Mouse (Mus musculus) forebrain, embryonic 16.5 days (tissue): Measurements from ENCODE around the gene Fgfr2. TPM values are rescaled to one million over a fixed set of nuclear protein-coding genes. Genes with fewer than 3 reads are reported as not detected.

Experiments used
- ATAC-seq: fragments of 200-750 bp; cut with Nextera tagmentation; 2 replicates; pipeline ENCODE4 v1.8.0; 2017; ENCODE audit warnings: mild to moderate bottlenecking, moderate library complexity
- H3K27ac ChIP-seq: fragments of 300-500 bp; sonication (generic); 2 replicates; pipeline ENCODE4 v1.5.1; 2014; ENCODE audit warnings: low read length, control low read depth
- H3K27me3 ChIP-seq: fragments of 300-500 bp; sonication (generic); replicated peaks from 2 replicates; pipeline ENCODE4 v1.6.1; 2014; ENCODE audit warnings: low read length; ENCODE audit not compliant: control insufficient read depth, insufficient read depth
- H3K36me3 ChIP-seq: fragments of 300-500 bp; sonication (generic); 2 replicates; pipeline ENCODE4 v1.6.1; 2014; ENCODE audit not compliant: control insufficient read depth, insufficient read depth
- H3K4me1 ChIP-seq: fragments of 300-500 bp; sonication (generic); replicated peaks from 2 replicates; pipeline ENCODE4 v1.6.1; 2014; ENCODE audit warnings: low read length; ENCODE audit not compliant: control insufficient read depth, insufficient read depth
- H3K4me2 ChIP-seq: fragments of 300-500 bp; sonication (generic); 2 replicates; pipeline ENCODE4 v1.6.1; 2014; ENCODE audit warnings: mild to moderate bottlenecking, low read length, control low read depth
- H3K4me3 ChIP-seq: fragments of 300-500 bp; sonication (generic); replicated peaks from 2 replicates; pipeline ENCODE4 v1.5.1; 2014; ENCODE audit warnings: mild to moderate bottlenecking, low read length, control low read depth
- H3K9ac ChIP-seq: fragments of 300-500 bp; sonication (generic); replicated peaks from 2 replicates; pipeline ENCODE4 v1.6.1; 2014; ENCODE audit warnings: low read depth, low read length, control low read depth
- H3K9me3 ChIP-seq: fragments of 300-500 bp; sonication (generic); 2 replicates; pipeline ENCODE4 v1.6.1; 2016; ENCODE audit warnings: low read length; ENCODE audit not compliant: control insufficient read depth
- WGBS: fragments of 180-500 bp; shearing (Covaris S2); extraction: QIAGEN DNeasy Blood & Tissue Kit; methylation state at CpG from one replicate; pipeline ENCODE4 v1.1.7; 2014; 5-methylcytosine and 5-hydroxymethylcytosine counted together
- polyA plus RNA-seq: library from polyadenylated mRNA; unstranded; fragments of >200 nt; fragmentation: Nextera tagmentation; extraction: Ambion mirVana; gene quantifications from 2 replicates; pipeline ENCODE4 v1.2.1, GENCODE M21; 2015

Fgfr2 gene
- polyA plus RNA-seq, 1 experiment from 2014 or later = 39.2 TPM

GRCm38 (mm10) chr7:132094666-132095065 lies 1028.5 kb downstream of the Fgfr2 start:
- no peaks in the 10 kb centered on the region for H3K4me1 ChIP-seq
- H3K36me3 ChIP-seq = no peaks in the 10 kb centered on the region

GRCm38 (mm10) chr7:132091551-132091950 lies 1031.6 kb downstream of the Fgfr2 start:
- 79% methylated on average over 7 of the region's 7 CpGs for WGBS
- Histone ChIP-seq H3K9me3 (no peaks in the 10 kb centered on the region), H3K9ac (no peak overlapping the region), H3K4me3 (no peak overlapping the region), H3K36me3 (no peaks in the 10 kb centered on the region), H3K4me1 (no peaks in the 10 kb centered on the region), H3K27ac (no peak overlapping the region), H3K4me2 (no peak overlapping the region), H3K27me3 (no peaks in the 10 kb centered on the region)
- no peak for ATAC-seq

More at GRCm38 (mm10) chr7:132094666-132095065, 1028.5 kb downstream of the Fgfr2 start:
- no peak for ATAC-seq
- H3K27me3 ChIP-seq = no peaks in the 10 kb centered on the region
- no peak overlapping the region for H3K9ac ChIP-seq
- no peak overlapping the region for H3K4me3 ChIP-seq
- WGBS = 81% methylated on average over 7 of the region's 7 CpGs
- no peaks in the 10 kb centered on the region for H3K9me3 ChIP-seq
- H3K27ac ChIP-seq = no peak overlapping the region
- no peak overlapping the region for H3K4me2 ChIP-seq

GRCm38 (mm10) chr7:132088606-132089005 lies 1034.5 kb downstream of the Fgfr2 start:
- no peaks in the 10 kb centered on the region for H3K4me1 ChIP-seq
- H3K27me3 ChIP-seq = no peaks in the 10 kb centered on the region
- H3K9me3 ChIP-seq = no peaks in the 10 kb centered on the region
- H3K4me2 ChIP-seq = no peak overlapping the region
- no peak overlapping the region for H3K4me3 ChIP-seq
- 81% methylated on average over 6 of the region's 6 CpGs for WGBS
- no peak overlapping the region for H3K9ac ChIP-seq
- H3K36me3 ChIP-seq = no peaks in the 10 kb centered on the region
- ATAC-seq = no peak
- H3K27ac ChIP-seq = no peak overlapping the region

GRCm38 (mm10) chr7:132088181-132088580 lies 1035.0 kb downstream of the Fgfr2 start:
- ATAC-seq = no peak
- Histone ChIP-seq H3K9ac (no peak overlapping the region), H3K4me3 (no peak overlapping the region), H3K4me1 (no peaks in the 10 kb centered on the region), H3K27ac (no peak overlapping the region), H3K27me3 (no peaks in the 10 kb centered on the region), H3K9me3 (no peaks in the 10 kb centered on the region), H3K4me2 (no peak overlapping the region), H3K36me3 (no peaks in the 10 kb centered on the region)
- WGBS = 73% methylated on average over 4 of the region's 4 CpGs

GRCm38 (mm10) chr7:132075825-132076224 lies 1047.3 kb downstream of the Fgfr2 start:
- Histone ChIP-seq H3K9ac (no peak overlapping the region), H3K4me2 (no peak overlapping the region), H3K36me3 (no peaks in the 10 kb centered on the region), H3K4me1 (peaks cover 3% of the 10 kb centered on the region; the same call in 1 of the 2 replicates), H3K27ac (no peak overlapping the region), H3K4me3 (no peak overlapping the region), H3K27me3 (no peaks in the 10 kb centered on the region), H3K9me3 (no peaks in the 10 kb centered on the region)
- no peak for ATAC-seq
- WGBS = 79% methylated on average over 1 of the region's 1 CpGs

GRCm38 (mm10) chr7:132074503-132074902 lies 1048.6 kb downstream of the Fgfr2 start:
- ATAC-seq = no peak
- H3K4me1 ChIP-seq = peaks cover 3% of the 10 kb centered on the region; the same call in 1 of the 2 replicates
- WGBS = 64% methylated on average over 3 of the region's 3 CpGs
- H3K4me3 ChIP-seq = no peak overlapping the region
- H3K36me3 ChIP-seq = no peaks in the 10 kb centered on the region
- H3K9me3 ChIP-seq = no peaks in the 10 kb centered on the region
- no peak overlapping the region for H3K27ac ChIP-seq
- no peak overlapping the region for H3K9ac ChIP-seq
- H3K4me2 ChIP-seq = no peak overlapping the region
- no peaks in the 10 kb centered on the region for H3K27me3 ChIP-seq

GRCm38 (mm10) chr7:132070877-132071625 lies 1052.1 kb downstream of the Fgfr2 start:
- no peaks in the 10 kb centered on the region for H3K36me3 ChIP-seq
- 88% methylated on average over 6 of the region's 6 CpGs for WGBS

GRCm38 (mm10) chr7:132067951-132068350 lies 1055.2 kb downstream of the Fgfr2 start:
- Histone ChIP-seq H3K9me3 (no peaks in the 10 kb centered on the region), H3K4me3 (no peak overlapping the region), H3K27me3 (no peaks in the 10 kb centered on the region), H3K4me2 (no peak overlapping the region), H3K4me1 (no peaks in the 10 kb centered on the region), H3K27ac (no peak overlapping the region), H3K9ac (no peak overlapping the region), H3K36me3 (no peaks in the 10 kb centered on the region)
- no peak for ATAC-seq
- 89% methylated on average over 5 of the region's 5 CpGs for WGBS

More at GRCm38 (mm10) chr7:132070877-132071625, 1052.1 kb downstream of the Fgfr2 start:
- Histone ChIP-seq H3K27ac (no peak overlapping the region), H3K4me3 (no peak overlapping the region), H3K27me3 (no peaks in the 10 kb centered on the region), H3K4me1 (no peaks in the 10 kb centered on the region), H3K9me3 (no peaks in the 10 kb centered on the region), H3K9ac (no peak overlapping the region), H3K4me2 (no peak overlapping the region)
- no peak for ATAC-seq

GRCm38 (mm10) chr7:132067511-132067910 lies 1055.6 kb downstream of the Fgfr2 start:
- H3K4me2 ChIP-seq = no peak overlapping the region
- H3K4me1 ChIP-seq = no peaks in the 10 kb centered on the region
- no peak for ATAC-seq
- 88% methylated on average over 5 of the region's 5 CpGs for WGBS
- no peaks in the 10 kb centered on the region for H3K36me3 ChIP-seq
- H3K27ac ChIP-seq = no peak overlapping the region
- H3K9ac ChIP-seq = no peak overlapping the region
- no peaks in the 10 kb centered on the region for H3K9me3 ChIP-seq
- H3K27me3 ChIP-seq = no peaks in the 10 kb centered on the region
- no peak overlapping the region for H3K4me3 ChIP-seq
